Mouse (Mus musculus) spleen, adult 2 months (tissue): ENCODE results near the gene Znhit6.

Experiments
- CTCF ChIP-seq: fragments of 200-500 bp; IDR thresholded peaks from 2 replicates; pipeline ENCODE4 v1.5.1; 2011; ENCODE audit warnings: mild to moderate bottlenecking, inconsistent platforms; ENCODE audit not compliant: insufficient read depth, insufficient read length, insufficient replicate concordance; ENCODE audit errors: extremely low read depth
- POLR2A ChIP-seq: fragments of 200-500 bp; IDR thresholded peaks from 2 replicates; pipeline ENCODE4 v1.6.1; 2011; ENCODE audit warnings: low read depth, low read length, inconsistent platforms

DNA sequence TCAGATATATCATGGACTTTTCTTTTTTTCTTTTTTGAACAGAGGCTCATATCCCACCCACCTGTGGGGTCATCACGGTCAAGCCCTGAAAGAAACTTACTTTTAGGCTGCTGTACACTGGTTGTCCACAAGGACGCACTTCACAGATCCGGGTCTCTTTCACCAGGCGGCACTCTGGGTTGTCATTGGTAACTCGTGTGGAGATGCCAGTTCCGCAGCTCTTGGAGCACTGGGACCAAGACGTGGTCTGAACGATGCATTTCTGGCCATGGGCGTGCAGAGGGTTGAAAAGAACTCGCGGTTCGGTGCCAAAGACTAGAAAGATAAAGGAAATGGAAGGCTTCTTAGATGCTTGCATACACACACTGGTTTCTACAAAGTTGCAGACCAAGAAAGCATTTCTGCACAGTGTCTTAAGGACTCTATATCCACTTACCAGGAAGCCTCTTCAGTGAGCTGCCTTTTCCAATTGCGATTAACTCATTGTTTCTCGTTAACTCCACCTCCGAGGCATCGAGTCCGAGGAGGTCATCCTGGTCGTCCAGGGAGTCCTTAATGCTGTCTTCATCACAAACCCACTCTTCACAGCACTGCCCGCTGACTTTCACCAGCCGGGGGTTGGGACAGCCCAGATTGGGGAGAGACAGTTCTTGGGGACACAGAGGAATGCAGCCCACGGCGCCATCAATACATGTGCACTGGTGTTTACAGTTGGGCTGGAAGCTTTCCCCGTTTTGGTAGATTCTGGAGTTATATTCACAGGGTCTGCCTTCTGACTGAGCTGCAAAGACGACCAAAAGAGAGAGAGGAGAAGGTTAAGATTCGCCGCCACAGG is 72.3 kb downstream of the Znhit6 start:
- TF ChIP-seq CTCF (no peak), POLR2A (no peak)
